Mouse (Mus musculus) heart, adult 2 months (tissue): ENCODE data around the gene Mrpl9. TPM values are rescaled to one million over a fixed set of nuclear protein-coding genes. Genes with fewer than 3 reads are reported as not detected.
A peak's percentile ranks its signal among the peaks of the same experiment; 100 is the strongest.

ENCODE experiments used
- DNase-seq, 2 experiments: peaks; one replicate each; pipeline ENCODE4 v3.0.0; 2021
- H3K27ac ChIP-seq: fragments of 200-600 bp; 2 replicates; pipeline ENCODE4 v1.8.1; 2022
- H3K27me3 ChIP-seq: fragments of 200-500 bp; 2 replicates; pipeline ENCODE4 v1.6.1; 2012; ENCODE audit warnings: mild to moderate bottlenecking, low read length, inconsistent platforms, mixed read lengths; ENCODE audit not compliant: control insufficient read depth, insufficient read depth
- H3K36me3 ChIP-seq: fragments of 200-500 bp; 2 replicates; pipeline ENCODE4 v1.6.1; 2012; ENCODE audit warnings: low read length, inconsistent platforms; ENCODE audit not compliant: control insufficient read depth, insufficient read depth
- H3K4me1 ChIP-seq: fragments of 200-500 bp; 2 replicates; pipeline ENCODE4 v1.6.1; 2011; ENCODE audit warnings: low read length; ENCODE audit not compliant: control insufficient read depth, insufficient read depth
- H3K4me3 ChIP-seq: fragments of 200-600 bp; 2 replicates; pipeline ENCODE4 v1.8.1; 2022
- H3K79me2 ChIP-seq: fragments of 200-500 bp; replicated peaks from 2 replicates; pipeline ENCODE4 v1.6.1; 2012; ENCODE audit warnings: mild to moderate bottlenecking, inconsistent platforms, low read length, moderate library complexity, mixed read lengths; ENCODE audit not compliant: control insufficient read depth, insufficient read depth
- H3K9ac ChIP-seq: fragments of 200-500 bp; 2 replicates; pipeline ENCODE4 v1.6.1; 2012; ENCODE audit warnings: low read depth, mild to moderate bottlenecking, control low read depth, inconsistent platforms, low read length, mixed read lengths
- CTCF ChIP-seq: fragments of 200-600 bp; IDR thresholded peaks from 2 replicates; pipeline ENCODE4 v1.8.1; 2022; ENCODE audit warnings: antibody characterized with exemption, mild to moderate bottlenecking, moderate library complexity
- EP300 ChIP-seq: fragments of 200-500 bp; IDR thresholded peaks from 2 replicates; pipeline ENCODE4 v1.6.1; 2011; ENCODE audit warnings: low read depth, low read length, control low read depth; ENCODE audit not compliant: insufficient read depth
- POLR2A ChIP-seq: fragments of 200-500 bp; IDR thresholded peaks from 2 replicates; pipeline ENCODE4 v1.6.1; 2011; ENCODE audit warnings: mild to moderate bottlenecking, low read depth, low read length, control low read depth; ENCODE audit not compliant: insufficient read depth
- WGBS: fragments of 180-500 bp; shearing (Covaris S2); methylation state at CpG from one replicate; pipeline ENCODE4 v1.1.7; 2018; 5-methylcytosine and 5-hydroxymethylcytosine counted together
- intact Hi-C: fragments of 180-260 bp; cut with DNase I; formaldehyde crosslinking; loops from one replicate; pipeline ENCODE4 v1.15.1; 2025
- polyA plus RNA-seq: library from polyadenylated mRNA; depleted of rRNA; stranded (reverse); fragments of >200 nt; gene quantifications from 2 replicates; pipeline ENCODE4 v1.2.3, GENCODE M21; 2012
- total RNA-seq, 2 experiments: library from RNA; stranded (reverse); gene quantifications; 2 replicates each; pipeline ENCODE4 v1.2.3; 2021

The Mrpl9 gene
- total and polyA plus RNA-seq, 3 experiments: 43.9 to 64.1 (median 62.0) TPM

- no peak overlapping the region for H3K4me3 ChIP-seq
- no peak for DNase-seq
- no peak overlapping the region for H3K9ac ChIP-seq
- no peaks in the 10 kb centered on the region for H3K79me2 ChIP-seq
- H3K27me3 ChIP-seq: no peaks in the 10 kb centered on the region
- TF ChIP-seq CTCF (no peak), EP300 (no peak), POLR2A (no peak)
- WGBS: 48% methylated on average over 8 of the region's 8 CpGs
- H3K36me3 ChIP-seq: no peaks in the 10 kb centered on the region
- intact Hi-C loops: no loop called here
- H3K4me1 ChIP-seq: no peaks in the 10 kb centered on the region
- H3K27ac ChIP-seq: no peak overlapping the region
Measured at GRCm38 (mm10) chr3:94402451-94402850, 40.7 kb upstream of the Mrpl9 start.

- WGBS: 30% methylated on average over 7 of the region's 7 CpGs
- intact Hi-C loops: no loop called here
- DNase-seq: no peak
Measured at GRCm38 (mm10) chr3:94404366-94405054, 38.6 kb upstream of the Mrpl9 start.

GRCm38 (mm10) chr3:94405561-94405960, 37.6 kb upstream of the Mrpl9 start:
- intact Hi-C loops: no loop called here
- Histone ChIP-seq H3K27me3 (no peaks in the 10 kb centered on the region), H3K36me3 (no peaks in the 10 kb centered on the region), H3K4me1 (no peaks in the 10 kb centered on the region), H3K4me3 (no peak overlapping the region), H3K9ac (no peak overlapping the region), H3K27ac (no peak overlapping the region), H3K79me2 (no peaks in the 10 kb centered on the region)
- DNase-seq: no peak
- 53% methylated on average over 4 of the region's 4 CpGs for WGBS
- no peak for TF ChIP-seq EP300
- TF ChIP-seq CTCF: no peak
- no peak for TF ChIP-seq POLR2A

More at GRCm38 (mm10) chr3:94404366-94405054, 38.6 kb upstream of the Mrpl9 start:
- TF ChIP-seq CTCF (no peak), POLR2A (no peak), EP300 (no peak)
- H3K36me3 ChIP-seq: no peaks in the 10 kb centered on the region
- no peak overlapping the region for H3K4me3 ChIP-seq
- H3K27me3 ChIP-seq: no peaks in the 10 kb centered on the region
- H3K4me1 ChIP-seq: no peaks in the 10 kb centered on the region
- H3K27ac ChIP-seq: no peak overlapping the region
- no peak overlapping the region for H3K9ac ChIP-seq
- no peaks in the 10 kb centered on the region for H3K79me2 ChIP-seq

GRCm38 (mm10) chr3:94412530-94412929, 30.6 kb upstream of the Mrpl9 start:
- no peaks in the 10 kb centered on the region for H3K36me3 ChIP-seq
- no peaks in the 10 kb centered on the region for H3K79me2 ChIP-seq
- DNase-seq: no peak
- intact Hi-C loops: no loop called here
- H3K9ac ChIP-seq: peak overlapping the region; percentile 27
- peak overlapping the region; percentile 57 for H3K4me3 ChIP-seq
- H3K4me1 ChIP-seq: no peaks in the 10 kb centered on the region; the same call in 1 of the 2 replicates
- TF ChIP-seq EP300 (no peak), CTCF (no peak), POLR2A (no peak)
- H3K27ac ChIP-seq: no peak overlapping the region
- no peaks in the 10 kb centered on the region for H3K27me3 ChIP-seq
- 8% methylated on average over 25 of the region's 25 CpGs for WGBS

DNA sequence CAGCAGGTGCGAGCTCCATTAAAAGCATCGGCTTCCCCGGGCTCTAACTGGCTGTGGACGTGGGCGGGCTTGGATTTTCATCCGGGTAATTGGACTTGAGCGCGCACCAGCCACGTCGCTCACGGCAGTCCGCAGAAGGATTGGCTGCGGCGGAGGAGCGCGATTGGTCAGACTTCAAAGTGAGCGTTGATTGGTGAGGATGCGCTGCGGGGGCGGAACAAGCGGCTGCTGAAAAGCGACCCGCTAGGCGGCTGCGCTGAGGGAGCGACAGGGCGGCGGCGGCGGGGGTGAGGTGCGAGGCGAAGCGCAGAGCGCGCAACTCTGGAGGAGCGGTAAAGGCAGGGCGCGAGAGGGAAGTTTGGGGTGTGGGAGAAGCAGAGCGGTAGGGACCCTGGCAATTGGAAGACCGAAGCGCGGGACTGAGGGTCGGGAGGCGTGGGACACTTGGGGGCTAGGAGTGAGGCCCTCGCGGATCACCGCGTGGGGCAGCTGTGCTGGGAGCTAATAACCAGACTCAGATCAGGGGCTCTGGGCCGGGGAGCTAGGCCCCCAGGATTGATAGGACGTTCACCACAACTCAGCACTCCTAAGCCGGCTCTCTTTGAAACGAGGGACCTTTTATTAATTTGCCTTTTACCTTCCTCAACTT, 30.0 kb upstream of the Mrpl9 start, which contains the start of gene Tdrkh:
Gene Tdrkh, plus strand, starts transcription at position 243 of the 649 bp plus-strand sequence.
- H3K27me3 ChIP-seq: no peaks in the 10 kb centered on the region
- peak within 1 kb of the TSS; percentile 57 for H3K4me3 ChIP-seq
- TF ChIP-seq CTCF: peak; percentile 45
- no peak for TF ChIP-seq EP300
- WGBS: 9% methylated on average over 52 of the region's 52 CpGs
- H3K79me2 ChIP-seq: no peaks in the 10 kb centered on the region
- intact Hi-C loops: no loop called here
- peak; percentile 88 to 94 for DNase-seq
- no peaks in the 10 kb centered on the region; the same call in 1 of the 2 replicates for H3K4me1 ChIP-seq
- H3K9ac ChIP-seq: peak within 1 kb of the TSS; percentile 44
- H3K36me3 ChIP-seq: no peaks in the 10 kb centered on the region
- no peak within 1 kb of the TSS for H3K27ac ChIP-seq

DNA sequence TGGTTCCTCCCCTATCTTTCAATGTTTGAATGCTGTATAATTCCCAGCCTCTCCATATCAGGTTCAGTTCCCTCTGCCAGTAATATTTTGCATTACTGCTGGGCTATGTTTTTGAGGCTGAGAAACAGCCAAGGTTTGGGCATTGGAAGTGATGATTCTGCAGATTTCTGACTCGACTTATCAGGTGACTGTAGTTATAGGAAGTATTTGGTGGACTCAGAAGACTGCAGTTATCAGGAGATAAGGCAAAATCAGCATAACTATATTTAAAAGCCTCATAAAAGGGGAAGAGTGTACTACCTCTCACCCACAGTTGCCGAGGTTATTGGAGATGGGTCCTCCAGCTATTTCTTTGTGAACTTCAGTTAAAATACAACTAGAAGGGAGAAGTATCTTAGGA, 12.1 kb upstream of the Mrpl9 start:
- Histone ChIP-seq H3K9ac (no peak overlapping the region), H3K27ac (no peak overlapping the region), H3K27me3 (no peaks in the 10 kb centered on the region), H3K36me3 (no peaks in the 10 kb centered on the region), H3K4me3 (no peak overlapping the region), H3K4me1 (no peaks in the 10 kb centered on the region), H3K79me2 (no peaks in the 10 kb centered on the region)
- DNase-seq: no peak
- intact Hi-C loops: no loop called here
- TF ChIP-seq EP300: no peak
- no peak for TF ChIP-seq POLR2A
- TF ChIP-seq CTCF: no peak
- WGBS: 46% methylated on average over 2 of the region's 2 CpGs
